Mouse (Mus musculus) liver, embryonic 14.5 days (tissue): ENCODE measurements around the gene Nxpe3. TPM values are rescaled to one million over a fixed set of nuclear protein-coding genes. Genes with fewer than 3 reads are reported as not detected.

Experiments used
- ATAC-seq: fragments of 200-750 bp; cut with Nextera tagmentation; 2 replicates; pipeline ENCODE4 v1.8.0; 2017; ENCODE audit warnings: moderate number of reproducible peaks, mild to moderate bottlenecking, moderate library complexity; ENCODE audit not compliant: insufficient read depth
- DNase-seq, 3 experiments: peaks; one replicate each; pipeline ENCODE4 v3.0.0-alpha.2; 2012 to 2013; ENCODE audit warnings: low read depth in 3 of 3, low spot score in 3 of 3
- H3K27ac ChIP-seq: fragments of 300-500 bp; sonication (generic); 2 replicates; pipeline ENCODE4 v1.5.1; 2014; ENCODE audit warnings: moderate library complexity, mild to moderate bottlenecking, control low read depth, inconsistent platforms
- H3K27me3 ChIP-seq: fragments of 300-500 bp; sonication (generic); 2 replicates; pipeline ENCODE4 v1.6.1; 2014; ENCODE audit warnings: mild to moderate bottlenecking, low read length, moderate library complexity; ENCODE audit not compliant: control insufficient read depth, insufficient read depth
- H3K36me3 ChIP-seq: fragments of 300-500 bp; sonication (generic); replicated peaks from 2 replicates; pipeline ENCODE4 v1.6.1; 2014; ENCODE audit warnings: low read depth; ENCODE audit not compliant: control insufficient read depth, insufficient read depth
- H3K4me1 ChIP-seq, 2 experiments: fragments of 200-500 bp in 1 of 2; fragments of 300-500 bp in 1 of 2; sonication (generic) in 1 of 2; replicated peaks; 2 replicates each; pipeline ENCODE4 v1.6.1; 2012 to 2014; ENCODE audit warnings: antibody characterized with exemption in 1 of 2, inconsistent platforms in 1 of 2, low read length in 1 of 2; ENCODE audit not compliant: control insufficient read depth in 2 of 2, insufficient read depth in 2 of 2
- H3K4me2 ChIP-seq: fragments of 300-500 bp; sonication (generic); 2 replicates; pipeline ENCODE4 v1.6.1; 2014; ENCODE audit warnings: low read depth, mild to moderate bottlenecking, control low read depth, moderate library complexity
- H3K4me3 ChIP-seq, 2 experiments: fragments of 200-500 bp in 1 of 2; fragments of 300-500 bp in 1 of 2; sonication (generic) in 1 of 2; 2 replicates each; pipeline ENCODE4 v1.5.1; 2012 to 2014; ENCODE audit warnings: low read depth in 2 of 2, low read length in 2 of 2, mild to moderate bottlenecking in 2 of 2, control low read depth in 1 of 2, inconsistent platforms in 1 of 2, moderate library complexity in 1 of 2; ENCODE audit not compliant: insufficient read depth in 1 of 2
- H3K9ac ChIP-seq: fragments of 300-500 bp; sonication (generic); replicated peaks from 2 replicates; pipeline ENCODE4 v1.6.1; 2014; ENCODE audit warnings: mild to moderate bottlenecking, control low read depth, moderate library complexity
- H3K9me3 ChIP-seq: fragments of 300-500 bp; sonication (generic); 2 replicates; pipeline ENCODE4 v1.6.1; 2016; ENCODE audit warnings: low read length, mixed read lengths; ENCODE audit not compliant: control insufficient read depth
- CTCF ChIP-seq: IDR thresholded peaks from 2 replicates; pipeline ENCODE4 v1.5.1; 2016; ENCODE audit warnings: antibody characterized with exemption, low read depth, control low read depth
- EP300 ChIP-seq: IDR thresholded peaks from 2 replicates; pipeline ENCODE4 v1.6.1; 2016; ENCODE audit warnings: antibody characterized with exemption, low read depth
- WGBS: fragments of 180-500 bp; shearing (Covaris S2); extraction: QIAGEN DNeasy Blood & Tissue Kit; methylation state at CpG from one replicate; pipeline ENCODE4 v1.1.7; 2014; ENCODE audit not compliant: insufficient replicate concordance; 5-methylcytosine and 5-hydroxymethylcytosine counted together
- polyA plus RNA-seq, 2 experiments: library from polyadenylated mRNA; depleted of rRNA in 1 of 2; stranded (reverse) in 1 of 2; unstranded in 1 of 2; fragments of >200 nt; fragmentation: Nextera tagmentation in 1 of 2; extraction: Ambion mirVana in 1 of 2; gene quantifications; 2 replicates each; pipeline versions ENCODE4 v1.2.1 to v1.2.3; 2012 to 2014

The Nxpe3 gene
- polyA plus RNA-seq, 2 experiments = 0.33 to 0.83 TPM

- Histone ChIP-seq H3K27ac (no peak overlapping the region), H3K27me3 (no peaks in the 10 kb centered on the region), H3K4me2 (no peak overlapping the region), H3K4me1 (peaks cover 22 to 28% of the 10 kb centered on the region in 2 experiments), H3K9me3 (no peaks in the 10 kb centered on the region), H3K36me3 (no peaks in the 10 kb centered on the region), H3K4me3 (no peak overlapping the region), H3K9ac (no peak overlapping the region)
- DNase-seq (no peak), ATAC-seq (no peak)
- 52% methylated on average over 19 of the region's 19 CpGs for WGBS
- TF ChIP-seq EP300 (no peak), CTCF (no peak)
Measured at GRCm38 (mm10) chr16:55890346-55891136, 4.5 kb downstream of the Nxpe3 start.

GRCm38 (mm10) chr16:55889451-55889850 is 5.6 kb downstream of the Nxpe3 start:
- WGBS = 80% methylated on average over 3 of the region's 3 CpGs
- DNase-seq (no peak), ATAC-seq (no peak)
- Histone ChIP-seq H3K27ac (no peak overlapping the region), H3K9me3 (no peaks in the 10 kb centered on the region), H3K4me2 (no peak overlapping the region), H3K36me3 (no peaks in the 10 kb centered on the region), H3K4me1 (peaks cover 20 to 25% of the 10 kb centered on the region in 2 experiments), H3K9ac (no peak overlapping the region), H3K4me3 (no peak overlapping the region), H3K27me3 (no peaks in the 10 kb centered on the region)
- TF ChIP-seq CTCF (peak; percentile 31), EP300 (no peak)

GRCm38 (mm10) chr16:55888584-55888960 is 6.5 kb downstream of the Nxpe3 start:
- WGBS = 62% methylated on average over 3 of the region's 3 CpGs

GRCm38 (mm10) chr16:55887814-55888583 is 7.1 kb downstream of the Nxpe3 start:
- Histone ChIP-seq H3K4me1 (peaks cover 5 to 11% of the 10 kb centered on the region in 2 experiments), H3K9ac (no peak overlapping the region), H3K27ac (no peak overlapping the region), H3K9me3 (no peaks in the 10 kb centered on the region), H3K4me3 (no peak overlapping the region), H3K36me3 (no peaks in the 10 kb centered on the region), H3K27me3 (no peaks in the 10 kb centered on the region), H3K4me2 (no peak overlapping the region)
- ATAC-seq (0 out of 2 replicates have a peak, but pooled peaks have one; percentile 23), DNase-seq (no peak)
- TF ChIP-seq EP300 (no peak), CTCF (peak; percentile 62)
- 30% methylated on average over 7 of the region's 7 CpGs for WGBS

More at GRCm38 (mm10) chr16:55888584-55888960, 6.5 kb downstream of the Nxpe3 start:
- no peak overlapping the region for H3K4me2 ChIP-seq
- no peak overlapping the region for H3K4me3 ChIP-seq
- H3K36me3 ChIP-seq = no peaks in the 10 kb centered on the region
- H3K9ac ChIP-seq = no peak overlapping the region
- no peaks in the 10 kb centered on the region for H3K9me3 ChIP-seq
- peaks cover 11 to 16% of the 10 kb centered on the region in 2 experiments for H3K4me1 ChIP-seq
- TF ChIP-seq EP300 (no peak), CTCF (no peak)
- no peaks in the 10 kb centered on the region for H3K27me3 ChIP-seq
- no peak for DNase-seq
- no peak overlapping the region for H3K27ac ChIP-seq
- ATAC-seq = no peak

- no peak for TF ChIP-seq EP300
- TF ChIP-seq CTCF = no peak
Measured at GRCm38 (mm10) chr16:55884246-55884645, 10.8 kb downstream of the Nxpe3 start.

More at GRCm38 (mm10) chr16:55884246-55884645, 10.8 kb downstream of the Nxpe3 start:
- no peaks in the 10 kb centered on the region for H3K9me3 ChIP-seq
- H3K27ac ChIP-seq = no peak overlapping the region
- no peak overlapping the region for H3K4me2 ChIP-seq
- H3K9ac ChIP-seq = no peak overlapping the region
- no peaks in the 10 kb centered on the region for H3K36me3 ChIP-seq
- DNase-seq (no peak), ATAC-seq (no peak)
- WGBS = 76% methylated on average over 11 of the region's 11 CpGs
- H3K27me3 ChIP-seq = no peaks in the 10 kb centered on the region
- no peaks in the 10 kb centered on the region for H3K4me1 ChIP-seq
- H3K4me3 ChIP-seq = no peak overlapping the region
